Mouse (Mus musculus): Measurements from ENCODE around the gene Il17ra.

DNA sequence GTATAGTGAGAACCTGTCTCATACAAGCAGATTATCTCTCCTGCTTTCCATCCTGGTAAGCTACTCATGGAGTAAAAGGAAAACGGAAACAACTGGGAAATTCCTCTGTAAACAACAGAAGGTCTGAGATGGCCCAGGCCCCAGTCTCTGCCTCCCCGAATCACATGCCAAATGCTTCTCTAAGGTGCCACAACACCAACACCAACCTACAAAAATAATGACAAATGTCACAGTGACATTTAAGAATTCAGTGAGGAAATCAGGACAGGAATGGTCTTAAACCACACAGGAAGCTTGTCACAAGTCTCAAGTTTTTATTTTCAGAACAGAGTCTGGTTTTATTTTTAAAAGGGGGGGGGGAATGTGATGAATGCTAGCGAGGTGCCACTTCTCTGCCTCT is 25.6 kb downstream of the Il17ra start:
- TF ChIP-seq POLR2A (IDR thresholded peaks at IDR 0.05; ENCODE audit: extremely low read depth, insufficient read depth, low read length) (no peak), CTCF (IDR thresholded peaks at IDR 0.05; ENCODE audit: low read depth, low read length) (no peak)
